Mouse (Mus musculus) 416B (cell line): ENCODE data around the gene Stard13.

ENCODE experiments used
- DNase-seq: peaks from one replicate; pipeline ENCODE4 v3.0.0; 2011; ENCODE audit warnings: low read depth

Stard13 gene

DNA sequence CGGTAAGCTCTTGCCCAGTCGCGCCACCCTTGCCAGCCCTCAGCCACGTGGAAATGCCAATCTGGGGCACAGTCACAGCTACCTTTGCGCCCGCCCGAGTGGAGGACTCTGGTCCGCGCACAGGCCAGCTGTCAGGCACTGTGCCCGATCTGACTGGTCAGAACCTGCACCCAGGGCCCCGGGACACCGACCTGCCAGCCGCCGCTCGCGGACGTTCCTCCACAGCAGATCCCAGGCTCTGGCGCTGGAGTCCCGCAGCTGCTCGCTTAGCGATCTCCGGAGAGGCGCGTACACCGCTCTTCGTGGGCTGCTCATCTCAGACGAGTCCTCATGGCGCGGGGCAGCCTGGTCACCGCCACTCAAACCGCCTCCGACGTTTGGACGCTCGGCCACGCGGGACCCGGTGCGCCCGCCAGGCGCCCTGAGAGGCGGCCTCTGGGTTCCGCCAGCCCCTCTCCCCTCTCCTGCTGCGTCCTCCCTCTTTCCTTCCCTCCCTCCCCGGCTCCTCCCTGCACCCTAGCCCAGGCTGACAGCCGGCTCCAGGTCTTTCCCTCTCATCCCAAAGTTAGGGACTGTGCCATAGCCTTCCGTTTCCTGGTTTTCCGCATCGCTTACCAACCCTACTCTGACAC lies at the start of gene Stard13:
Gene Stard13, minus strand, starts transcription at position 437 of the 632 bp plus-strand sequence.
- DNase-seq, result no peak

GRCm38 (mm10) chr5:151279531-151279930 lies 45.9 kb upstream of the Stard13 start:
- DNase-seq, result no peak

DNA sequence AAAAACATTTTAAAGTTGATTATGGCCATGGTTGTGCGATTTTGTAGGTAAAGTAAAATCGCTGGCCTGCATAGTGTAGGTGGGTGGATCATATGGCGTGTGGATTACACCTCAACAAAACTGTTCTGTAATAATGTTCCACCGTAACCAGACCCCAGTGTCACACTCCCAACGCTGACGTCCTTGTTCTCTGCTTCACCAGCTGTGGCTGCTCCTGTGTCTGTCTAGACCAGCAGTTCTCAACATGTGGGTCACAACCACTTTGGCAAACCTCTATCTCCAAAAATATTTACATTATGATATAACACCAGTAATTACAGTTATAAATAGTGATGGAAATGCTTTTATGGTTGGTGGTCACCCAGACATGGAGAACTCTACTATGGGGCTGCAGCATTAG lies 44.3 kb upstream of the Stard13 start:
- DNase-seq, result no peak

DNA sequence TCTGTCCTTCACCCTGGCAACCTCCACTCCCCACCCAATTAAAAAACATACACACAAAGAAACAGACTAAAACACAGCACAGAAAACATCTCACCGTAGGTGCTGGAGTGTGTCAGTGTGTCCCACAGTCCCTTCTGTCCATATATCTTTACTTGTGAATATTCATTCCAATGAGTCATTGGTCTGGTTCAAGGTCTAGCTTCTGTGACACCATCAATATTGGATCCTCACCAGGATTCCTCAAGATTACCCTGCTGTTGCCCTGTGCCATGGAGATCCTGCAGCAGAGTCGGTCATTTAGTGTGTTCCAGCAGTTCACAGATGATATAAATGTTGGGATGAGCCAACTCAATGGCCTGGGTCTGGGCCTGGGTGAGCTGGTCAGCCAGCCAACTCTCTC lies 42.4 kb upstream of the Stard13 start:
- no peak for DNase-seq

- DNase-seq, result no peak
Observed at GRCm38 (mm10) chr5:151274265-151274664, 40.6 kb upstream of the Stard13 start.

- no peak for DNase-seq
Observed at GRCm38 (mm10) chr5:151270815-151271214, 37.2 kb upstream of the Stard13 start.

DNA sequence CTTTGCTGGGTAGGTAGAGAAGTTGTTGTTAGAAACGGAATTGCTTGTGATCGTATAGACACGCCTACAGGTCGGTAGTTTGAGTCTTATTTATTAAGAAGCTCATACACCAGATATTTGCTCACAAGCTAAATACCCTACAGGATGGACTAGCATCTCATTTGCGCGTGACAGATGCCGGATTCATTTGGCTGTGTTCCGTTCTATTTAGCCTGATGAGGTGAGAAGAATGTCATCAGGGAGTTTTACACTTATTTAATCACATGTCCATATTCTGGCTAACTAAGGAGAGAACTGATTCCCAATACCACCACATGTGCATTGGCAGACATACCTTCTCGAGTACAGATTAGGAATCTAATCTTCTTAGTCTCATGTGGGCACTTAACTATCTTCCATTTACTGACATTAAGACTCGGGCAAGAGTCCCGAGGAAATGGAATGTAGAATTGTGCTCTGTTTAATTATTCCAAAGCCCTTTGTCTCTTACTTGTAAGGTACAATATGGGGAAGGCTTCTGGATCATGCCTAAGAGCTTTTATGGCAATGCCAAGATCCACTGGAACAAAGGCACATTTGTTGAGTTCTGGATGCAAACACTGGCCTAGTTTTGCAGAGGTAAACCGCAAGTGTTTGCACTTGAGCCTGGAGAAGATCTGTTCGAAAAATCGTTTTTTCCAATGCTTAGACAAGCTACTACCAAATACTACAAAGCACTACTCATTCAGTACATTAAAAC lies 33.4 kb upstream of the Stard13 start:
- no peak for DNase-seq

GRCm38 (mm10) chr5:151261558-151261957 lies 27.9 kb upstream of the Stard13 start:
- no peak for DNase-seq

GRCm38 (mm10) chr5:151252213-151252612 lies 18.6 kb upstream of the Stard13 start:
- no peak for DNase-seq

GRCm38 (mm10) chr5:151251656-151252055 lies 18.0 kb upstream of the Stard13 start:
- DNase-seq, result no peak

DNA sequence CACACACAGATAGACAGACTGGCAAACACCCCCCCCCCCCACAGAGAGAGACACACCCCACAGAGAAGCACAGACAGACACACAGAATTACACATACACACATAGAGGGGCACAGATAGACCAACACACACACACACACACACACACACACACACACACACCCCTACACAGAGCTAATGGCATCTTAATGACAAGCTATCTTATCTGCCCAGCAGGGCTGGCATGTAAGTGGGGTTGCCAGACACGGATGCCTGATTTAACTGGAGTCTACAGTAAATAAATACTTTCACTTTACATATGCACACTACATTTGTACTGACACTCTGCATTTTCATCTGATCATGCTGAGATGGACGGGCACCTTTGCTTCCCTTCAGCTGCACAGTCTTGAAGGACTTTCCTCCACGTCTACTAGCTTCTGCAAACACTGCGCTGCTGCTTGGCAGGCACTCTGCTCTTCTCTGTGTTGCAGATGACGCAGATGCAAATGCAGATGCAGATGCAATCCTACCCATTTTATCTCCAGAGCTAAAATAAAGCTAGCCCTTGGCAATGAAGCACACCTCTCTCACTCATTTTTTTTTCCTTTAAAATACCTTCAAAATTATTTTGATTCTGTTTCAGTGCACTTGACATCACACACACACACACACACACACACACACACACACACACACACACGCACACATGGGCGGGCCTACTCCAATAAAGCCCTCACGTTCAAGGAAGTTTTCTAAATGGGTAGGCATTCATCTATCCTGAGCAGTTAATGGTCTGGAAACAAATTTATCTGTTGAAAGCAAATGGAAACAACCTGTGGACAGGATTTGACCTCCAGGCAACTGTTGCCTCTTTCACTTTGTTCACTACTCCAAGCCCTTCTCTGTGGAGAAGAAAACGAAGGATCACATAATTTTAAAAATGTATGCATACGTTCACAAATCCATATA lies 15.3 kb upstream of the Stard13 start:
- DNase-seq, result no peak

DNA sequence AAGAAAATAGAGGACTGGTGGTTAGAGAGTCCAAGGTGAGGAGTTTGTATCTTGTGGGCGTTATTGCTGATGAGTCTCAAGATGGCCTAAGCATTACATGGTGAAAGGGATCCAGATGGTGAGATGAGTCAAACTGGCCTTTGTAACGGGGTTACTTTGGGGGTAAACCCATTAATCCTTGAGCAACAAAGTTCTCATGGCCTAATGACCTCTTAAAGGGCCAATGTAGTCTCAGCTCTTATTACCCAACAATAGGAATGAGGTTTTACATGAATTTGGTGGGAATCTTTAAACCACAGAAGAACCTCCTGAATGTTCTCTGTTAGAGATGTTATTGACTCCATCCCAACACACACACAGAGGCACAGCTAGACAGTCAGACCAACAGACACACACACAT lies 14.4 kb upstream of the Stard13 start:
- no peak for DNase-seq

DNA sequence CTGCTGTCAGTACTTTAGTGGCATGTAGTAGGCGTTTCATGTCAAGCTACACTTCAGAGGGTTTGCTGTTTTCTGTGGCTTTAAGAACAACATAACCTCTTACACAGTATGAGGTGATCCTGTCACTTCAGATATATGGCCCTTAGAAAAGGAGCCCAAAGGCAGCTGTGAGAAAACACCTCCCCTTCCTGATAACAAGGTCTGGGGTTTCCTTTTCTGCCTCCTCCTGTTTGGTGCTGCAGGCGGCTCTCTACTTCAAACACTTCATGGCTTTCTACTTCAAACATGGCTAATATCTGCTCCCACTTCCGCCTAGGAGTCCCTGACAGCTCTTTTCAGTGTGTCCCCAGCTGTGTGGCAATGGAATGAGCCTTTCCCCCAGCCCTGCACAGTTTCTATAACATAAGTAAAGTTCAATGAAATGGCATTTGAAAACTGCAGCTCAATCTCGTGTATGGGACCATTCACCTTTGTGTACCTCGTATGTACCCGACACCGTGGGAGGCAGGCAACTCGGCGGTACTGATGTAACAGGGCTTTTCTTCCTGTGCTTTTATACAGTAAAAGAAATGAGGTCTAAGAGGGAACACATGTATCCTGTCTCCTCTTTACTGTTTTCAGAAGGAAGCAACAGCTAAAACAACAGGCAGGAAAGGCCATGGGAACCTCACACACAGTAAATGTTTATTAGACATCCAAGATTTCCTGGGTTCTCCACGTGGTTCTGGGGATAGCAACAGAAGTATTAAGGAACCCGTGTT lies 13.7 kb upstream of the Stard13 start:
- no peak for DNase-seq

DNA sequence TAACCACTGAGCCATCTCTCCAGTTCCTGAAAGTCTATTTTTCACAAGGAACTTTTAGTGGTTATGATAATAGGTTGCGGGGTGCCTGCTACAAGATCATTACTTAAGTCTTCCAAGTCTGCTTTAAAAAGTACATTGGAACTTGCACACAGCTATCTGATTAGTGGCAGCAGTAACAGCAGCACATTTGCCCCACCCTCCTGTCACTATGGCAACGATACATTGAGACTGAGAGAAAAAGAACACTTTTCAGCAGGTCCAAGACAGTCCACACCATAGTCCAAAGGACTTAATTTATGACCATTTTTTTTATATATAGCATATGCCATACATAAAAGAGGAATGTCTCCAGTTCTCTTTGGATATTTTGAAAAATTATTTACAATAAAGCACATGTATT lies 12.7 kb upstream of the Stard13 start:
- DNase-seq, result no peak

DNA sequence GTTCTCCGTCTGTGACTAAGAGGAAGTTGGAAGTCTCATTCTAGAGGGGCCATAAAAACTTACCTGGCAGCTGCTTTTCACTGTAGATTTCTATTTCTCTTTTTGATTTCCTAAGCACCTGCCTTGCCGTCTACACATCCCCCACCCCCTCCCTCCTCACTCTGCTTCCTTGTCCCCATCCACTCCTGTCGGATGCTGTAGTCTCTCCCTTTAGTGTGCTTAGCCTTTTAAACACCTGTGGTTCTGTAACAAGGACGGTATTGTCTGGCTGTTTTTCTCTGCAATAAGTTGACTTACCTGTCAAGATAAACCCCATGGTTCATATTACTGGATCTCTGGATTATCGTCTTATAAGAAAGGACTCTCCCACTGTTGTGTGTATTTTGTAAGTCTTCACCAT lies 11.9 kb upstream of the Stard13 start:
- no peak for DNase-seq

DNA sequence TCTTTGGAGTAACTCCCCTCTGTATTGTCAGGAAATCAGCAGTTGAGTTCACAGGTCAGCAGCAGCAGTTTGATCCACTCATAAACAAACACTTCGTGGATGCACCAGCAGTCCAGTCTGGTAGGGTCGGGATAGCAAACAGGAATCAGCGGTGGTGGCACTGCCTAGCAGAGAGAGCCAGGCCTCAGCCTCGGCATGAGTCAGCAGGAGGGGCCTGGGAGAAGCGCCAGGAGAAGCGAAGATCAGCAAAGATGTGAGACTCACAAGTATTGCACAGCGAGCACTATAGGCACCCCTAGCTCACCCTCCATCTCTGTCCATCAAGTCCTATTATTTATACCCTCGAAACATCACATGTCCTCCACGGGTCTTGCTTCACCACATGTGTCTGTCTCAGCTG lies 5.1 kb upstream of the Stard13 start:
- no peak for DNase-seq

GRCm38 (mm10) chr5:151236411-151236810 lies 2.8 kb upstream of the Stard13 start:
- no peak for DNase-seq

DNA sequence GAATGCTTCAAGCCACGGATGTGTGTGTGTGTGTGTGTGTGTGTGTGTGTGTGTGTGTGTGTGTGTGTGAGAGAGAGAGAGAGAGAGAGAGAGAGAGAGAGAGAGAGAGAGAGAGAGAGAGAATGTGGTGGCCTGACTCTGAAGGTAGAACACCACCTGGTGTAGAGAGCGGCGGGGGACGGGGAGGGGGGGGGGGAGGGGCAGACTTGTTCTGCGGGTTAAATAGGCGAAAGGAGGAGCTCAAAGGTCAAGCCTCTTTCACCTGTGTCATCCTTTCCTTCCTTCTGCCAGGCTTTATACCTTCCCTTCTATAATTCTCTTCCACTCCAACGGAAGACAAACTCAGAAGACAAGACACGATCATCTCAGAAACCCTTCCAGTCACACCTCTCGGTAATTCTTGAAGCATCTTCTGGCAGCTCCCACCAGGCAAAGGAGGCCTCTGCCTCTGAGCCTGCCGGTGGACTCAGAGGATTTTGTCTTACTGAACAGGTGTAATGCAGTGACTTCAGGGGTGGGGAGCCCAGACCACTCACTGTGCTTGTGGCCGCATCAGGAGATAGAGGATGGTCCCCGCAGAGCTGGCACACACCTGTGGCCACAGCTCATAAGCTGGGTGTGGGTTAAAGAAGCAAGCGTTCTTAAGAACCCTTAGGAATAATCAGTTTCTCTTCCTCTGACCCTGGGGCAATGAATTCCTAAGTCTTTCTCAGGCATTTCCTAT lies 898 bp downstream of the Stard13 start:
- no peak for DNase-seq

GRCm38 (mm10) chr5:151231861-151232260 lies 1.8 kb downstream of the Stard13 start:
- DNase-seq, result no peak

GRCm38 (mm10) chr5:151231411-151231810 lies 2.2 kb downstream of the Stard13 start:
- no peak for DNase-seq

DNA sequence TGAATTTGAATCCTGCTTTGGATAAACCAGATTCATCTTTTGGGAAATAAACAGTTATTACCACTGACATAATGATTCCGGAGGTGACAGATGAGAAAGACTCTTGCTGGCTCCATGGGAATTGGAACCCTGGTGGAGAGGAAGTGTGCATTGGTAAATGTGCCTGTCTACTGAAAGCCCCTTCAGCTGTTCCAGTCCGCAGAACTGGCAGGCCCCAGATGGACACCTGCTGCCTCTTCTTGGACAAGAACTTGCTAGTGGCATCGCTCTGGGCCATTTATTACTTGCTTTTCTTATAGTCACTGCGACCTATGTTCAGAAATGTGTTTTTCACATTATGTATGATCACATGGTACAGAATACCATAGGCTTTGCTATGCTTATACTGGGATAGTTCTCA lies 3.2 kb downstream of the Stard13 start:
- no peak for DNase-seq
